Mouse (Mus musculus) liver, adult 2 months (tissue): Measurements from ENCODE around the gene Pofut2. TPM values are rescaled to one million over a fixed set of nuclear protein-coding genes. Genes with fewer than 3 reads are reported as not detected.
A peak's percentile ranks its signal among the peaks of the same experiment; 100 is the strongest.

Experiments used
- DNase-seq: peaks from one replicate; pipeline ENCODE4 v3.0.0-alpha.2; 2011; ENCODE audit warnings: low read depth, low spot score; ENCODE audit errors: extremely low read depth
- H3K27ac ChIP-seq: fragments of 200-500 bp; replicated peaks from 2 replicates; pipeline ENCODE4 v1.5.1; 2012; ENCODE audit warnings: low read depth, mild to moderate bottlenecking, control low read depth, inconsistent platforms, low read length; ENCODE audit not compliant: insufficient read depth
- H3K27me3 ChIP-seq: fragments of 200-500 bp; 2 replicates; pipeline ENCODE4 v1.6.1; 2012; ENCODE audit warnings: mild to moderate bottlenecking, moderate library complexity, low read length, inconsistent platforms; ENCODE audit not compliant: control insufficient read depth, insufficient read depth
- H3K36me3 ChIP-seq: fragments of 200-500 bp; 2 replicates; pipeline ENCODE4 v1.6.1; 2012; ENCODE audit warnings: low read length, inconsistent platforms; ENCODE audit not compliant: control insufficient read depth, insufficient read depth
- H3K4me1 ChIP-seq: fragments of 200-500 bp; 2 replicates; pipeline ENCODE4 v1.6.1; 2011; ENCODE audit warnings: low read length; ENCODE audit not compliant: control insufficient read depth, insufficient read depth
- H3K4me3 ChIP-seq: fragments of 200-500 bp; 2 replicates; pipeline ENCODE4 v1.5.1; 2011; ENCODE audit warnings: low read depth, mild to moderate bottlenecking, control low read depth, low read length, moderate library complexity; ENCODE audit not compliant: insufficient read depth
- H3K79me2 ChIP-seq: fragments of 200-500 bp; 2 replicates; pipeline ENCODE4 v1.6.1; 2012; ENCODE audit warnings: inconsistent platforms, mild to moderate bottlenecking, low read length, moderate library complexity; ENCODE audit not compliant: control insufficient read depth, insufficient read depth
- H3K9ac ChIP-seq: fragments of 200-500 bp; 2 replicates; pipeline ENCODE4 v1.6.1; 2012; ENCODE audit warnings: low read depth, mild to moderate bottlenecking, control low read depth, inconsistent platforms, low read length
- CTCF ChIP-seq: fragments of 200-500 bp; IDR thresholded peaks from 2 replicates; pipeline ENCODE4 v1.5.1; 2011; ENCODE audit warnings: low read depth, low read length, control low read depth
- POLR2A ChIP-seq: fragments of 200-500 bp; IDR thresholded peaks from 2 replicates; pipeline ENCODE4 v1.6.1; 2011; ENCODE audit warnings: low read length, control low read depth; ENCODE audit not compliant: insufficient read depth; ENCODE audit errors: extremely low read depth
- WGBS: fragments of 180-500 bp; shearing (Covaris S2); methylation state at CpG from one replicate; pipeline ENCODE4 v1.1.7; 2018; 5-methylcytosine and 5-hydroxymethylcytosine counted together
- polyA plus RNA-seq: library from polyadenylated mRNA; depleted of rRNA; stranded (reverse); fragments of >200 nt; gene quantifications from 2 replicates; pipeline ENCODE4 v1.2.3, GENCODE M21; 2012
- total RNA-seq: library from RNA; depleted of rRNA; stranded (reverse); fragments of >200 nt; gene quantifications from 2 replicates; pipeline ENCODE4 v1.2.3, GENCODE M21; 2014

Pofut2 gene
- total and polyA plus RNA-seq, 2 experiments = 6.9 to 23.0 TPM

GRCm38 (mm10) chr10:77243572-77244161 lies 15.4 kb upstream of the Pofut2 start:
- Histone ChIP-seq H3K79me2 (no peaks in the 10 kb centered on the region), H3K27ac (no peak overlapping the region), H3K4me3 (no peak overlapping the region), H3K36me3 (no peaks in the 10 kb centered on the region), H3K9ac (no peak overlapping the region), H3K27me3 (no peaks in the 10 kb centered on the region), H3K4me1 (peaks cover 5% of the 10 kb centered on the region; the same call in 1 of the 2 replicates)
- no peak for TF ChIP-seq CTCF
- WGBS = 79% methylated on average over 11 of the region's 11 CpGs
- DNase-seq = no peak

- no peaks in the 10 kb centered on the region for H3K79me2 ChIP-seq
These were observed 14.2 kb upstream of the Pofut2 start for GRCm38 (mm10) chr10:77244777-77245176.

GRCm38 (mm10) chr10:77247048-77247447 lies 12.0 kb upstream of the Pofut2 start:
- Histone ChIP-seq H3K4me1 (peaks cover 17% of the 10 kb centered on the region), H3K4me3 (no peak overlapping the region), H3K36me3 (no peaks in the 10 kb centered on the region), H3K9ac (no peak overlapping the region), H3K27me3 (no peaks in the 10 kb centered on the region), H3K27ac (no peak overlapping the region), H3K79me2 (no peaks in the 10 kb centered on the region)
- no peak for DNase-seq
- TF ChIP-seq POLR2A = no peak
- no peak for TF ChIP-seq CTCF
- 83% methylated on average over 5 of the region's 5 CpGs for WGBS

More at GRCm38 (mm10) chr10:77244777-77245176, 14.2 kb upstream of the Pofut2 start:
- H3K4me3 ChIP-seq = no peak overlapping the region
- H3K27ac ChIP-seq = no peak overlapping the region
- no peak for DNase-seq
- 98% methylated on average over 6 of the region's 6 CpGs for WGBS
- TF ChIP-seq POLR2A = no peak
- TF ChIP-seq CTCF = no peak
- no peaks in the 10 kb centered on the region for H3K27me3 ChIP-seq
- no peak overlapping the region for H3K9ac ChIP-seq
- peaks cover 5% of the 10 kb centered on the region; the same call in 1 of the 2 replicates for H3K4me1 ChIP-seq
- H3K36me3 ChIP-seq = no peaks in the 10 kb centered on the region

GRCm38 (mm10) chr10:77247707-77248106 lies 11.3 kb upstream of the Pofut2 start:
- Histone ChIP-seq H3K4me3 (no peak overlapping the region), H3K9ac (no peak overlapping the region), H3K79me2 (no peaks in the 10 kb centered on the region), H3K4me1 (peaks cover 16% of the 10 kb centered on the region), H3K36me3 (no peaks in the 10 kb centered on the region), H3K27me3 (no peaks in the 10 kb centered on the region), H3K27ac (no peak overlapping the region)
- 91% methylated on average over 7 of the region's 7 CpGs for WGBS
- TF ChIP-seq CTCF (no peak), POLR2A (no peak)
- DNase-seq = no peak

- Histone ChIP-seq H3K36me3 (no peaks in the 10 kb centered on the region), H3K4me1 (peaks cover 12% of the 10 kb centered on the region), H3K27me3 (no peaks in the 10 kb centered on the region), H3K9ac (no peak overlapping the region), H3K4me3 (no peak overlapping the region), H3K79me2 (no peaks in the 10 kb centered on the region), H3K27ac (no peak overlapping the region)
- WGBS = 15% methylated on average over 18 of the region's 18 CpGs
- DNase-seq = peak; percentile 79
- TF ChIP-seq POLR2A = no peak
- TF ChIP-seq CTCF = peak; percentile 49
These were observed 7.7 kb upstream of the Pofut2 start for GRCm38 (mm10) chr10:77251223-77251783.

GRCm38 (mm10) chr10:77251784-77252539 lies 7.1 kb upstream of the Pofut2 start:
- H3K4me1 ChIP-seq = peaks cover 12% of the 10 kb centered on the region
- peak; percentile 17 for DNase-seq
- TF ChIP-seq POLR2A = no peak
- WGBS = 30% methylated on average over 18 of the region's 18 CpGs
- H3K36me3 ChIP-seq = no peaks in the 10 kb centered on the region
- H3K4me3 ChIP-seq = no peak overlapping the region
- no peak overlapping the region for H3K9ac ChIP-seq
- H3K27me3 ChIP-seq = no peaks in the 10 kb centered on the region
- H3K79me2 ChIP-seq = no peaks in the 10 kb centered on the region
- H3K27ac ChIP-seq = no peak overlapping the region
